Mouse (Mus musculus): Measurements from ENCODE around the gene Cd59a. TPM values are rescaled to one million over a fixed set of nuclear protein-coding genes. Genes with fewer than 3 reads are reported as not detected.
A peak's percentile ranks its signal among the peaks of the same experiment; 100 is the strongest.

Gene Cd59a
- polyA plus RNA-seq, 1 experiment from 2014 or later: 101 TPM

GRCm38 (mm10) chr2:104124071-104124470 lies 28.5 kb downstream of the Cd59a start:
- H3K27ac ChIP-seq (ENCODE audit: low read length): peak overlapping the region; percentile 97; the same call in 1 of the 2 replicates
- no peak for ATAC-seq (ENCODE audit: low read depth)
- H3K36me3 ChIP-seq (ENCODE audit: control insufficient read depth, insufficient read depth): no peaks in the 10 kb centered on the region
- peak overlapping the region; percentile 98 for H3K9ac ChIP-seq (ENCODE audit: low read depth, low read length)
- 47% methylated on average over 5 of the region's 5 CpGs for WGBS (ENCODE audit: insufficient replicate concordance)
- peaks cover 15% of the 10 kb centered on the region for H3K27me3 ChIP-seq (ENCODE audit: control insufficient read depth, insufficient read depth, low read depth, low read length)
- peaks cover 45% of the 10 kb centered on the region for H3K4me1 ChIP-seq (ENCODE audit: control insufficient read depth, low read depth, low read length)
- no peaks in the 10 kb centered on the region for H3K9me3 ChIP-seq (replicated peaks; ENCODE audit: control insufficient read depth, low read length)
- no peak overlapping the region; the same call in 1 of the 2 replicates for H3K4me3 ChIP-seq (ENCODE audit: low read depth, low read length)
- peak overlapping the region; percentile 93 for H3K4me2 ChIP-seq (ENCODE audit: low read depth, low read length)

- Histone ChIP-seq H3K27me3 (ENCODE audit: control insufficient read depth, insufficient read depth, low read depth, low read length) (peaks cover 15% of the 10 kb centered on the region), H3K4me1 (ENCODE audit: control insufficient read depth, low read depth, low read length) (peaks cover 43% of the 10 kb centered on the region), H3K36me3 (ENCODE audit: control insufficient read depth, insufficient read depth) (no peaks in the 10 kb centered on the region), H3K9me3 (replicated peaks; ENCODE audit: control insufficient read depth, low read length) (no peaks in the 10 kb centered on the region), H3K9ac (ENCODE audit: low read depth, low read length) (no peak overlapping the region; the same call in 1 of the 2 replicates), H3K27ac (ENCODE audit: low read length) (no peak overlapping the region), H3K4me3 (ENCODE audit: low read depth, low read length) (no peak overlapping the region), H3K4me2 (ENCODE audit: low read depth, low read length) (0 out of 2 replicates have a peak overlapping the region, but pooled peaks have one; percentile 62)
- no peak for ATAC-seq (ENCODE audit: low read depth)
- WGBS (ENCODE audit: insufficient replicate concordance): 72% methylated on average over 13 of the region's 13 CpGs
These were observed 33.4 kb downstream of the Cd59a start for GRCm38 (mm10) chr2:104128803-104129531.

- peaks cover 36% of the 10 kb centered on the region for H3K4me1 ChIP-seq (ENCODE audit: control insufficient read depth, low read depth, low read length)
- H3K9ac ChIP-seq (ENCODE audit: low read depth, low read length): peak overlapping the region; percentile 47
- peaks cover 15% of the 10 kb centered on the region for H3K27me3 ChIP-seq (ENCODE audit: control insufficient read depth, insufficient read depth, low read depth, low read length)
- peak; percentile 100 for ATAC-seq (ENCODE audit: low read depth)
- peak overlapping the region; percentile 36 for H3K4me3 ChIP-seq (ENCODE audit: low read depth, low read length)
- H3K4me2 ChIP-seq (ENCODE audit: low read depth, low read length): peak overlapping the region; percentile 62
- no peaks in the 10 kb centered on the region for H3K9me3 ChIP-seq (replicated peaks; ENCODE audit: control insufficient read depth, low read length)
- no peaks in the 10 kb centered on the region for H3K36me3 ChIP-seq (ENCODE audit: control insufficient read depth, insufficient read depth)
- 28% methylated on average over 6 of the region's 6 CpGs for WGBS (ENCODE audit: insufficient replicate concordance)
- H3K27ac ChIP-seq (ENCODE audit: low read length): peak overlapping the region; percentile 95
These were observed 34.6 kb downstream of the Cd59a start for GRCm38 (mm10) chr2:104130165-104130564.

- peaks cover 15% of the 10 kb centered on the region for H3K27me3 ChIP-seq (ENCODE audit: control insufficient read depth, insufficient read depth, low read depth, low read length)
- no peak overlapping the region for H3K9ac ChIP-seq (ENCODE audit: low read depth, low read length)
- peak overlapping the region; percentile 62; the same call in 1 of the 2 replicates for H3K4me2 ChIP-seq (ENCODE audit: low read depth, low read length)
- H3K36me3 ChIP-seq (ENCODE audit: control insufficient read depth, insufficient read depth): no peaks in the 10 kb centered on the region
- no peaks in the 10 kb centered on the region for H3K9me3 ChIP-seq (replicated peaks; ENCODE audit: control insufficient read depth, low read length)
- H3K27ac ChIP-seq (ENCODE audit: low read length): peak overlapping the region; percentile 95
- peaks cover 36% of the 10 kb centered on the region for H3K4me1 ChIP-seq (ENCODE audit: control insufficient read depth, low read depth, low read length)
- ATAC-seq (ENCODE audit: low read depth): no peak
- WGBS (ENCODE audit: insufficient replicate concordance): 36% methylated on average over 3 of the region's 3 CpGs
- no peak overlapping the region for H3K4me3 ChIP-seq (ENCODE audit: low read depth, low read length)
These were observed 35.4 kb downstream of the Cd59a start for GRCm38 (mm10) chr2:104130969-104131368.

- ATAC-seq (ENCODE audit: low read depth): no peak
- peaks cover 7% of the 10 kb centered on the region for H3K27me3 ChIP-seq (ENCODE audit: control insufficient read depth, insufficient read depth, low read depth, low read length)
- H3K27ac ChIP-seq (ENCODE audit: low read length): peak overlapping the region; percentile 28; the same call in 1 of the 2 replicates
- WGBS (ENCODE audit: insufficient replicate concordance): 49% methylated on average over 7 of the region's 7 CpGs
- H3K9ac ChIP-seq (ENCODE audit: low read depth, low read length): no peak overlapping the region
- H3K36me3 ChIP-seq (ENCODE audit: control insufficient read depth, insufficient read depth): no peaks in the 10 kb centered on the region
- peaks cover 36% of the 10 kb centered on the region for H3K4me1 ChIP-seq (ENCODE audit: control insufficient read depth, low read depth, low read length)
- H3K4me3 ChIP-seq (ENCODE audit: low read depth, low read length): no peak overlapping the region
- H3K4me2 ChIP-seq (ENCODE audit: low read depth, low read length): no peak overlapping the region; the same call in 1 of the 2 replicates
- no peaks in the 10 kb centered on the region for H3K9me3 ChIP-seq (replicated peaks; ENCODE audit: control insufficient read depth, low read length)
These were observed 36.8 kb downstream of the Cd59a start for GRCm38 (mm10) chr2:104132266-104132859.

- Histone ChIP-seq H3K9ac (ENCODE audit: low read depth, low read length) (no peak overlapping the region), H3K4me3 (ENCODE audit: low read depth, low read length) (no peak overlapping the region), H3K36me3 (ENCODE audit: control insufficient read depth, insufficient read depth) (no peaks in the 10 kb centered on the region), H3K4me2 (ENCODE audit: low read depth, low read length) (no peak overlapping the region; the same call in 1 of the 2 replicates), H3K9me3 (replicated peaks; ENCODE audit: control insufficient read depth, low read length) (no peaks in the 10 kb centered on the region), H3K4me1 (ENCODE audit: control insufficient read depth, low read depth, low read length) (peaks cover 36% of the 10 kb centered on the region), H3K27me3 (ENCODE audit: control insufficient read depth, insufficient read depth, low read depth, low read length) (peaks cover 2% of the 10 kb centered on the region; the same call in 1 of the 2 replicates), H3K27ac (ENCODE audit: low read length) (no peak overlapping the region)
- ATAC-seq (ENCODE audit: low read depth): no peak
- WGBS (ENCODE audit: insufficient replicate concordance): 31% methylated on average over 11 of the region's 12 CpGs
These were observed 37.6 kb downstream of the Cd59a start for GRCm38 (mm10) chr2:104133042-104133810.

- no peaks in the 10 kb centered on the region for H3K27me3 ChIP-seq (ENCODE audit: control insufficient read depth, insufficient read depth, low read depth, low read length)
- no peak overlapping the region for H3K27ac ChIP-seq (ENCODE audit: low read length)
- no peaks in the 10 kb centered on the region for H3K36me3 ChIP-seq (ENCODE audit: control insufficient read depth, insufficient read depth)
- ATAC-seq (ENCODE audit: low read depth): no peak
- H3K4me3 ChIP-seq (ENCODE audit: low read depth, low read length): no peak overlapping the region
- whole genome bisulfite sequencing (ENCODE audit: insufficient replicate concordance): 39% methylated on average over 8 of the region's 8 CpGs
- no peak overlapping the region for H3K9ac ChIP-seq (ENCODE audit: low read depth, low read length)
- H3K4me2 ChIP-seq (ENCODE audit: low read depth, low read length): no peak overlapping the region
- H3K9me3 ChIP-seq (replicated peaks; ENCODE audit: control insufficient read depth, low read length): 0 out of 2 replicates have a peak, but pooled peaks cover 3% of the 10 kb centered on the region
- H3K4me1 ChIP-seq (ENCODE audit: control insufficient read depth, low read depth, low read length): peaks cover 26% of the 10 kb centered on the region
These were observed 38.8 kb downstream of the Cd59a start for GRCm38 (mm10) chr2:104134150-104135056.

- ATAC-seq (ENCODE audit: low read depth): no peak
- H3K36me3 ChIP-seq (ENCODE audit: control insufficient read depth, insufficient read depth): no peaks in the 10 kb centered on the region
- peaks cover 11% of the 10 kb centered on the region for H3K4me1 ChIP-seq (ENCODE audit: control insufficient read depth, low read depth, low read length)
- no peak overlapping the region for H3K4me2 ChIP-seq (ENCODE audit: low read depth, low read length)
- H3K9ac ChIP-seq (ENCODE audit: low read depth, low read length): no peak overlapping the region
- no peak overlapping the region for H3K4me3 ChIP-seq (ENCODE audit: low read depth, low read length)
- H3K27ac ChIP-seq (ENCODE audit: low read length): no peak overlapping the region
- 63% methylated on average over 2 of the region's 2 CpGs for WGBS (ENCODE audit: insufficient replicate concordance)
- H3K27me3 ChIP-seq (ENCODE audit: control insufficient read depth, insufficient read depth, low read depth, low read length): no peaks in the 10 kb centered on the region
- H3K9me3 ChIP-seq (replicated peaks; ENCODE audit: control insufficient read depth, low read length): 0 out of 2 replicates have a peak, but pooled peaks cover 3% of the 10 kb centered on the region
These were observed 40.3 kb downstream of the Cd59a start for GRCm38 (mm10) chr2:104135920-104136319.

Measured in liver, embryonic 16.5 days (tissue).